8 mouse cellular contexts compared by ENCODE assay signal in genomic region chr10:60080601-60080981, GRCm38 (mm10). TPM values are rescaled to one million over a fixed set of nuclear protein-coding genes. Genes with fewer than 3 reads are reported as not detected.
DNase-seq lines count a peak whose midpoint lies in the region; ATAC-seq and TF ChIP-seq lines count a peak whose summit lies in the region.

No protein-coding gene starts in this region.

- H3K27ac ChIP-seq in cerebellum, adult 2 months (ENCODE audit: insufficient read depth, low read length): peak overlapping the region; percentile 69; the same call in 1 of the 2 replicates
- peak overlapping the region; percentile 71 for H3K27ac ChIP-seq in neural tube, embryonic 13.5 days (replicated peaks)
- peak overlapping the region; percentile 71 for H3K27ac ChIP-seq in intestine, embryonic 16.5 days (ENCODE audit: low read length)
- peak overlapping the region; percentile 74; the same call in 1 of the 2 replicates for H3K27ac ChIP-seq in stomach, embryonic 14.5 days (ENCODE audit: low read length)

- WGBS in cerebellum, adult 2 months: 63% methylated on average over 5 of the region's 5 CpGs
- 47% methylated on average over 5 of the region's 5 CpGs for WGBS in neural tube, embryonic 13.5 days
- 34% methylated on average over 5 of the region's 5 CpGs for WGBS in intestine, embryonic 16.5 days
- 34% methylated on average over 5 of the region's 5 CpGs for WGBS in stomach, embryonic 14.5 days

- no peak for ATAC-seq in neural tube, embryonic 13.5 days (ENCODE audit: low read depth)
- 0 out of 2 replicates have a peak, but pooled peaks have one; percentile 1 for ATAC-seq in intestine, embryonic 16.5 days
- no peak for ATAC-seq in stomach, embryonic 14.5 days (ENCODE audit: insufficient number of reproducible peaks, insufficient read depth, low FRiP score, low read depth)
- ATAC-seq in monocyte, adult 5-6 weeks (replicated peaks; ENCODE audit: insufficient number of reproducible peaks, low FRiP score, low TSS enrichment, poor library complexity, severe bottlenecking): no peak

- H3K36me3 ChIP-seq in neural tube, embryonic 13.5 days: no peaks in the 10 kb centered on the region
- no peaks in the 10 kb centered on the region for H3K36me3 ChIP-seq in intestine, embryonic 16.5 days (ENCODE audit: control insufficient read depth, insufficient read depth, low read length)
- H3K36me3 ChIP-seq in stomach, embryonic 14.5 days (ENCODE audit: control insufficient read depth, insufficient read depth, low read length): no peaks in the 10 kb centered on the region

- H3K27me3 ChIP-seq in cerebellum, adult 2 months (ENCODE audit: control insufficient read depth, insufficient read depth, low read length): no peaks in the 10 kb centered on the region
- no peaks in the 10 kb centered on the region for H3K27me3 ChIP-seq in neural tube, embryonic 13.5 days
- no peaks in the 10 kb centered on the region for H3K27me3 ChIP-seq in intestine, embryonic 16.5 days (replicated peaks; ENCODE audit: control insufficient read depth, insufficient read depth, low read length)
- no peaks in the 10 kb centered on the region for H3K27me3 ChIP-seq in stomach, embryonic 14.5 days (ENCODE audit: control insufficient read depth, insufficient read depth, low read length)

- no peak overlapping the region for H3K9ac ChIP-seq in neural tube, embryonic 13.5 days
- no peak overlapping the region for H3K9ac ChIP-seq in intestine, embryonic 16.5 days (ENCODE audit: low read depth, low read length)
- 0 out of 2 replicates have a peak overlapping the region, but pooled peaks have one; percentile 7 for H3K9ac ChIP-seq in stomach, embryonic 14.5 days (replicated peaks; ENCODE audit: low read depth, low read length)

- DNase-seq in cerebellum, adult 2 months: no peak
- DNase-seq in cerebellum, postnatal 10 days: no peak
- no peak for DNase-seq in neural tube, embryonic 10.5 days (ENCODE audit: extremely low spot score, low spot score)
- no peak for DNase-seq in layer of hippocampus, adult 11-12 months (ENCODE audit: low spot score)

- no peak for TF ChIP-seq POLR2A in cerebellum, adult 2 months (IDR thresholded peaks at IDR 0.05; ENCODE audit: borderline replicate concordance, insufficient read depth, low read length)

- no peak overlapping the region for H3K4me2 ChIP-seq in neural tube, embryonic 13.5 days
- H3K4me2 ChIP-seq in intestine, embryonic 16.5 days (ENCODE audit: low read depth, low read length): no peak overlapping the region; the same call in 1 of the 2 replicates
- no peak overlapping the region for H3K4me2 ChIP-seq in stomach, embryonic 14.5 days (replicated peaks; ENCODE audit: low read depth, low read length)

- no peak overlapping the region for H3K4me3 ChIP-seq in cerebellum, adult 2 months (replicated peaks; ENCODE audit: insufficient read depth, low read depth, low read length)
- H3K4me3 ChIP-seq in neural tube, embryonic 13.5 days: no peak overlapping the region
- no peak overlapping the region for H3K4me3 ChIP-seq in intestine, embryonic 16.5 days (ENCODE audit: low read length)
- no peak overlapping the region for H3K4me3 ChIP-seq in stomach, embryonic 14.5 days (ENCODE audit: low read depth, low read length)

- no peak for TF ChIP-seq CTCF in cerebellum, adult 2 months (IDR thresholded peaks at IDR 0.05; ENCODE audit: borderline replicate concordance, insufficient read depth, low read depth, low read length)

- no peaks in the 10 kb centered on the region for H3K9me3 ChIP-seq in neural tube, embryonic 13.5 days
- no peaks in the 10 kb centered on the region for H3K9me3 ChIP-seq in intestine, embryonic 16.5 days (ENCODE audit: control insufficient read depth, low read length)
- no peaks in the 10 kb centered on the region for H3K9me3 ChIP-seq in stomach, embryonic 14.5 days (ENCODE audit: control insufficient read depth, low read depth, low read length)

- peaks cover 26% of the 10 kb centered on the region for H3K4me1 ChIP-seq in cerebellum, adult 2 months (ENCODE audit: control insufficient read depth, insufficient read depth, low read length)
- peaks cover 36% of the 10 kb centered on the region for H3K4me1 ChIP-seq in neural tube, embryonic 13.5 days (replicated peaks)
- H3K4me1 ChIP-seq in intestine, embryonic 16.5 days (ENCODE audit: control insufficient read depth, insufficient read depth, low read length): peaks cover 25% of the 10 kb centered on the region
- peaks cover 22% of the 10 kb centered on the region for H3K4me1 ChIP-seq in stomach, embryonic 14.5 days (ENCODE audit: control insufficient read depth, insufficient read depth, low read length)

RNA-seq across cellular contexts. Expression of gene Spock2, which starts 25.4 kb away (rescaled TPM):
- polyA plus RNA-seq in cerebellum, adult 2 months (2012; rRNA removed): 499 and 502 TPM in 2 replicates
- 99.9 and 103 TPM in 2 replicates for polyA plus RNA-seq in neural tube, embryonic 13.5 days (2015; fragmentation: Nextera tagmentation; extraction: Ambion mirVana)
- polyA plus RNA-seq in intestine, embryonic 16.5 days (2015; fragmentation: Nextera tagmentation; extraction: Ambion mirVana): 3.4 and 3.6 TPM in 2 replicates
- 3.8 and 5.7 TPM in 2 replicates for polyA plus RNA-seq in stomach, embryonic 14.5 days (2014; fragmentation: Nextera tagmentation; extraction: Ambion mirVana)
- 0.10 to 0.58 TPM (median 0.21 TPM) in 3 replicates for total RNA-seq in monocyte, adult 5-6 weeks (2017)

Comparison
In these comparisons a context has a peak if more than half of its experiments do, and no peak if none do; other contexts are left out.
1. RNA of gene Spock2, which starts 25.4 kb away (polyA plus RNA-seq): 499 to 502 TPM in cerebellum, adult 2 months and 99.9 to 103 TPM in neural tube, embryonic 13.5 days; 3.8 to 5.7 TPM in stomach, embryonic 14.5 days and 3.4 to 3.6 TPM in intestine, embryonic 16.5 days; every median in the first group is over 10 times any median in the second.
2. Peak in every context shown above with its lines, with median percentiles within 50 percentile points of each other: H3K27ac ChIP-seq.